Mouse (Mus musculus) hindbrain, postnatal 0 days (tissue): ENCODE measurements around the gene Phf19. TPM values are rescaled to one million over a fixed set of nuclear protein-coding genes. Genes with fewer than 3 reads are reported as not detected.
A peak's percentile ranks its signal among the peaks of the same experiment; 100 is the strongest.

Experiments
- ATAC-seq: fragments of 200-750 bp; cut with Nextera tagmentation; 2 replicates; pipeline ENCODE4 v1.8.0; 2017; ENCODE audit warnings: mild to moderate bottlenecking, moderate TSS enrichment, moderate library complexity
- DNase-seq: peaks from one replicate; pipeline ENCODE4 v3.0.0-alpha.2; 2015; ENCODE audit warnings: low spot score
- H3K27ac ChIP-seq: fragments of 300-500 bp; sonication (generic); 2 replicates; pipeline ENCODE4 v1.5.1; 2014; ENCODE audit warnings: mild to moderate bottlenecking
- H3K27me3 ChIP-seq: fragments of 300-500 bp; sonication (generic); 2 replicates; pipeline ENCODE4 v1.6.1; 2014; ENCODE audit warnings: low read length, mixed read lengths; ENCODE audit not compliant: insufficient read depth
- H3K36me3 ChIP-seq: fragments of 300-500 bp; sonication (generic); 2 replicates; pipeline ENCODE4 v1.6.1; 2014; ENCODE audit warnings: low read length, mixed read lengths; ENCODE audit not compliant: insufficient read depth
- H3K4me1 ChIP-seq: fragments of 300-500 bp; sonication (generic); 2 replicates; pipeline ENCODE4 v1.6.1; 2014; ENCODE audit warnings: antibody characterized with exemption, low read length, mixed read lengths; ENCODE audit not compliant: insufficient read depth
- H3K4me2 ChIP-seq: fragments of 300-500 bp; sonication (generic); 2 replicates; pipeline ENCODE4 v1.6.1; 2014; ENCODE audit warnings: low read depth, mild to moderate bottlenecking, low read length, moderate library complexity, mixed read lengths
- H3K4me3 ChIP-seq: fragments of 300-500 bp; sonication (generic); 2 replicates; pipeline ENCODE4 v1.5.1; 2014; ENCODE audit warnings: low read length
- H3K9ac ChIP-seq: fragments of 300-500 bp; sonication (generic); replicated peaks from 2 replicates; pipeline ENCODE4 v1.6.1; 2014; ENCODE audit warnings: mild to moderate bottlenecking, low read length, moderate library complexity, mixed read lengths
- H3K9me3 ChIP-seq: fragments of 300-500 bp; sonication (generic); 2 replicates; pipeline ENCODE4 v1.6.1; 2016; ENCODE audit warnings: low read length, mixed read lengths
- CTCF ChIP-seq: IDR thresholded peaks from 2 replicates; pipeline ENCODE4 v1.5.1; 2016; ENCODE audit warnings: antibody characterized with exemption, control low read depth, low read depth
- WGBS: fragments of 180-500 bp; shearing (Covaris S2); extraction: QIAGEN DNeasy Blood & Tissue Kit; methylation state at CpG from one replicate; pipeline ENCODE4 v1.1.7; 2014; 5-methylcytosine and 5-hydroxymethylcytosine counted together
- polyA plus RNA-seq: library from polyadenylated mRNA; unstranded; fragments of >200 nt; fragmentation: Nextera tagmentation; extraction: Ambion mirVana; gene quantifications from 2 replicates; pipeline ENCODE4 v1.2.1, GENCODE M21; 2015
- total RNA-seq: library from RNA; depleted of rRNA; stranded (reverse); fragments of >200 nt; gene quantifications from 2 replicates; pipeline ENCODE4 v1.2.3, GENCODE M21; 2014

The Phf19 gene
- total and polyA plus RNA-seq, 2 experiments from 2014 or later: 1.3 to 2.5 TPM

GRCm38 (mm10) chr2:34953018-34953417 is 39.2 kb upstream of the Phf19 start:
- no peak for ATAC-seq
- Histone ChIP-seq H3K27me3 (no peaks in the 10 kb centered on the region), H3K9me3 (no peaks in the 10 kb centered on the region), H3K4me2 (no peak overlapping the region), H3K27ac (no peak overlapping the region), H3K36me3 (no peaks in the 10 kb centered on the region), H3K4me1 (no peaks in the 10 kb centered on the region), H3K4me3 (no peak overlapping the region), H3K9ac (no peak overlapping the region)
- WGBS: 82% methylated on average over 4 of the region's 4 CpGs
- no peak for TF ChIP-seq CTCF
- no peak for DNase-seq

- ATAC-seq: no peak
- H3K9me3 ChIP-seq: no peaks in the 10 kb centered on the region
- no peaks in the 10 kb centered on the region for H3K36me3 ChIP-seq
- no peak overlapping the region for H3K27ac ChIP-seq
- no peak for DNase-seq
- TF ChIP-seq CTCF: no peak
- no peaks in the 10 kb centered on the region for H3K4me1 ChIP-seq
- no peak overlapping the region for H3K4me3 ChIP-seq
- H3K27me3 ChIP-seq: no peaks in the 10 kb centered on the region
- H3K4me2 ChIP-seq: no peak overlapping the region
- no peak overlapping the region for H3K9ac ChIP-seq
Measured at GRCm38 (mm10) chr2:34951469-34951868, 37.6 kb upstream of the Phf19 start.

- Histone ChIP-seq H3K27ac (no peak overlapping the region), H3K4me2 (no peak overlapping the region), H3K9me3 (no peaks in the 10 kb centered on the region), H3K4me1 (no peaks in the 10 kb centered on the region), H3K4me3 (no peak overlapping the region), H3K9ac (no peak overlapping the region), H3K36me3 (no peaks in the 10 kb centered on the region), H3K27me3 (no peaks in the 10 kb centered on the region)
- DNase-seq (no peak), ATAC-seq (no peak)
- WGBS: 42% methylated on average over 2 of the region's 2 CpGs
- no peak for TF ChIP-seq CTCF
Measured at GRCm38 (mm10) chr2:34948622-34949021, 34.8 kb upstream of the Phf19 start.

DNA sequence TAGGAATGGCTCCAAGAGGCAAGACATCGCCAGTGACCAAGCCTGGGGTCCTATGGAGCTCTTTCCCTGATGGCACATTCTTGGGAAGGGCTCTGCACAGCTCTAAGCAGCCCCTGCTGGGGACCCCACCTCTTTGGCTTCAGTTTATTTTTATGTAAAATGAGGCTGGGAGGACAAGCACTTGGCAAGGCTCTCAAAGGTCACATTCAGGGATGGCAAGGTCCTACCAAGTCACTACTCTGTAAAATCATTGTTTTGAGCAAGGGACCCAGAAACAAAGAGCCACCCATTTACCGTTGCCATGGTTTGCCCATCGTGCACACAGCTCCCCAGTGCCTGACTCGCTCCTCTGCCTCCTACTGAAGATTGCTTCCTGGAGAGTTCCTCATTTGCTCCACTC is 32.2 kb upstream of the Phf19 start:
- H3K27ac ChIP-seq: no peak overlapping the region
- DNase-seq: no peak
- no peak for TF ChIP-seq CTCF
- 33% methylated on average over 4 of the region's 4 CpGs for WGBS
- no peaks in the 10 kb centered on the region for H3K27me3 ChIP-seq
- ATAC-seq: no peak
- no peaks in the 10 kb centered on the region; the same call in 1 of the 2 replicates for H3K4me1 ChIP-seq
- H3K36me3 ChIP-seq: no peaks in the 10 kb centered on the region
- H3K9me3 ChIP-seq: no peaks in the 10 kb centered on the region
- no peak overlapping the region for H3K9ac ChIP-seq
- no peak overlapping the region for H3K4me2 ChIP-seq
- H3K4me3 ChIP-seq: no peak overlapping the region

- H3K4me2 ChIP-seq: no peak overlapping the region
- no peaks in the 10 kb centered on the region for H3K36me3 ChIP-seq
- H3K4me3 ChIP-seq: no peak overlapping the region
- no peaks in the 10 kb centered on the region for H3K27me3 ChIP-seq
- no peak overlapping the region for H3K9ac ChIP-seq
- no peaks in the 10 kb centered on the region; the same call in 1 of the 2 replicates for H3K4me1 ChIP-seq
- TF ChIP-seq CTCF: no peak
- H3K27ac ChIP-seq: no peak overlapping the region
- no peak for ATAC-seq
- 84% methylated on average over 4 of the region's 4 CpGs for WGBS
- H3K9me3 ChIP-seq: no peaks in the 10 kb centered on the region
- DNase-seq: no peak
Measured at GRCm38 (mm10) chr2:34945580-34945979, 31.8 kb upstream of the Phf19 start.

DNA sequence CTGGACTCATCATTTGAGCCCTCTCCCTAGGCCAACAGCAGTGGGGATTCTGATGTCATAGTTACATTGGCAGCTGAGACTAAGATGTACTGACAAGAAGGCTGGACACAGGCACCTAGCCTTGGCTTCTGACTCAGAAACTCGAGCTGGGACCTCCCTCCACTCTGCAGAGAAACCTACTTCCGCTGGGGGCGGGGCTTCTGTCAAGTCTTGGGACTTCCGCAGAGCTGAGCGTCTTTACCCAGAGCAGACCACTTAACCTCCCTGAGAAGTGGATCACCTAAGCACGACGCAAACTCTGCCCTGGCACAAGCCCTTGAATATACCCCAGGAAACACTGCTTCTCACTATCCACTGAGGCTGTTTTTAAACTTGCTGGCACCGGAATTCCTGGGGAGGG is 30.9 kb upstream of the Phf19 start:
- no peak for TF ChIP-seq CTCF
- ATAC-seq: no peak

DNA sequence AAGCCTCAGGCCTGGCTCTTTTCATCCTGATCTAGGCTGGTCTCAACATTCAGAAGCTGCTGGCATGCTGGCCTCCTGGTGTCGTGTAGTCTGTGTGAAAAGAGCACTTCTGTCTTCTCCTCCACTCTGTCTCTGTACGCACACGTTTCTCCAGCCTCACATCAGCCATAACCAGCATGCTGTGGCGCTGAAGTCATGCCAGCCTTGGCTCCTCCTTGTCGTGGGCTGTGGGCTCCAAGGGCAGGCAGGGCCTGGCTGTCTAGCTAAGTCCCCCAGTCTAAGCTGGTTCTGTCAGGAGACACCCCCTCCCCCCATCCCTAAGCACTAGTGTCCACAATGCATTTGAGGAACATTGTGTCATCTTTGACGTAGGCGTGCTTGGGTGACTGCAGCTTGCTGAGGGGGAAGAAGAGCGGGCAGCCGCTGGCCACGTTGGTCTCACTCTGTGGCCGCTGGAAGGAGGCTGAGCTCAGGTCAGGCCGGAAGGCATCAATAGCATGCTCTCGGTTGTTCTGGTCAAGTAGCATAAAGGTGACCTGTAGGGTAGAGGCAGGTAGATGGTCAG is 29.8 kb upstream of the Phf19 start:
- no peak for TF ChIP-seq CTCF
- no peak overlapping the region for H3K4me3 ChIP-seq
- peak; percentile 22 for DNase-seq
- no peaks in the 10 kb centered on the region for H3K9me3 ChIP-seq
- no peaks in the 10 kb centered on the region for H3K27me3 ChIP-seq
- H3K9ac ChIP-seq: no peak overlapping the region
- WGBS: 69% methylated on average over 13 of the region's 13 CpGs
- no peaks in the 10 kb centered on the region for H3K36me3 ChIP-seq
- H3K4me2 ChIP-seq: no peak overlapping the region
- peaks cover 6% of the 10 kb centered on the region; the same call in 1 of the 2 replicates for H3K4me1 ChIP-seq
- ATAC-seq: no peak
- H3K27ac ChIP-seq: no peak overlapping the region

More for the DNA sequence above, 30.9 kb upstream of the Phf19 start:
- DNase-seq: peak; percentile 12
- WGBS: 34% methylated on average over 8 of the region's 8 CpGs
- Histone ChIP-seq H3K27me3 (no peaks in the 10 kb centered on the region), H3K4me3 (no peak overlapping the region), H3K9me3 (no peaks in the 10 kb centered on the region), H3K4me2 (no peak overlapping the region), H3K4me1 (peaks cover 5% of the 10 kb centered on the region; the same call in 1 of the 2 replicates), H3K9ac (no peak overlapping the region), H3K36me3 (no peaks in the 10 kb centered on the region), H3K27ac (no peak overlapping the region)
